Mouse (Mus musculus) c-Kit-positive CD71-positive TER-119-negative erythroid progenitor cells, embryonic 14.5 days (primary cell): ENCODE results near the gene Cfc1.

ENCODE experiments used
- DNase-seq: peaks from one replicate; pipeline ENCODE4 v3.0.0-alpha.2; 2013; ENCODE audit warnings: low read depth

Cfc1 gene

GRCm38 (mm10) chr1:34553690-34554089, 18.2 kb downstream of the Cfc1 start:
- DNase-seq = no peak

GRCm38 (mm10) chr1:34554275-34554674, 18.8 kb downstream of the Cfc1 start:
- DNase-seq = no peak

- DNase-seq = no peak
Measured at GRCm38 (mm10) chr1:34560843-34561242, 25.4 kb downstream of the Cfc1 start, which contains the start of gene Prss40. Prss40 (minus strand) TSS chr1:34560943.

- no peak for DNase-seq
Measured at GRCm38 (mm10) chr1:34564383-34565045, 29.1 kb downstream of the Cfc1 start.

- no peak for DNase-seq
Measured at GRCm38 (mm10) chr1:34568120-34568519, 32.7 kb downstream of the Cfc1 start.

GRCm38 (mm10) chr1:34569876-34570275, 34.4 kb downstream of the Cfc1 start:
- DNase-seq = no peak

GRCm38 (mm10) chr1:34571431-34571830, 36.0 kb downstream of the Cfc1 start:
- DNase-seq = no peak

- no peak for DNase-seq
Measured at GRCm38 (mm10) chr1:34573221-34573620, 37.8 kb downstream of the Cfc1 start.

- DNase-seq = peak; percentile 35
Measured at GRCm38 (mm10) chr1:34578851-34579781, 43.7 kb downstream of the Cfc1 start, which contains the start of gene Amer3. Amer3 (plus strand) TSS chr1:34579657.

GRCm38 (mm10) chr1:34579782-34580356, 44.4 kb downstream of the Cfc1 start:
- no peak for DNase-seq

GRCm38 (mm10) chr1:34582218-34582617, 46.8 kb downstream of the Cfc1 start:
- DNase-seq = no peak

GRCm38 (mm10) chr1:34583821-34584263, 48.4 kb downstream of the Cfc1 start:
- no peak for DNase-seq

- DNase-seq = no peak
Measured at GRCm38 (mm10) chr1:34584736-34585135, 49.3 kb downstream of the Cfc1 start.

GRCm38 (mm10) chr1:34587298-34588096, 52.0 kb downstream of the Cfc1 start:
- no peak for DNase-seq
